Comparison of ENCODE assay signal across 22 mouse cellular contexts in genomic region chr4:100843119-100843518, GRCm38 (mm10).
DNase-seq lines count a peak whose midpoint lies in the region; ATAC-seq and TF ChIP-seq lines count a peak whose summit lies in the region.
"Had no signal": no experiment of that assay in that cellular context is flagged by ENCODE, and none has a peak within 500 bp of the region (broad histone marks: within the 10 kb centered on the region; RNA-seq: fewer than 3 reads in every experiment).

No protein-coding gene starts in this region.

- TF ChIP-seq CTCF in intestine, postnatal 0 days (IDR thresholded peaks at IDR 0.05; ENCODE audit: low read depth), result no peak

- no peak overlapping the region for H3K4me2 ChIP-seq in forebrain, embryonic 14.5 days (ENCODE audit: low read length)
- H3K4me2 ChIP-seq in intestine, postnatal 0 days (replicated peaks; ENCODE audit: low read depth), result no peak overlapping the region
- H3K4me2 ChIP-seq in intestine, embryonic 15.5 days (replicated peaks), result no peak overlapping the region
- peak overlapping the region; percentile 4; the same call in 1 of the 2 replicates for H3K4me2 ChIP-seq in midbrain, embryonic 14.5 days (ENCODE audit: low read length)
- H3K4me2 ChIP-seq: embryonic facial prominence, embryonic 12.5 days; forebrain, embryonic 12.5 days; heart, embryonic 11.5 days; heart, embryonic 15.5 days; hindbrain, embryonic 15.5 days had no signal

- no peak overlapping the region for H3K9ac ChIP-seq in forebrain, embryonic 14.5 days (ENCODE audit: low read length)
- no peak overlapping the region for H3K9ac ChIP-seq in intestine, postnatal 0 days (ENCODE audit: low read depth, low read length)
- H3K9ac ChIP-seq in intestine, embryonic 15.5 days, result no peak overlapping the region
- no peak overlapping the region for H3K9ac ChIP-seq in midbrain, embryonic 14.5 days (replicated peaks; ENCODE audit: low read length)
- H3K9ac ChIP-seq: embryonic facial prominence, embryonic 12.5 days; forebrain, embryonic 12.5 days; heart, embryonic 15.5 days; hindbrain, embryonic 15.5 days had no signal

- WGBS in forebrain, embryonic 14.5 days, result 17% methylated on average over 5 of the region's 5 CpGs
- 40% methylated on average over 5 of the region's 5 CpGs for WGBS in forebrain, embryonic 10.5 days
- 78% methylated on average over 5 of the region's 5 CpGs for WGBS in intestine, postnatal 0 days
- 83% methylated on average over 5 of the region's 5 CpGs for WGBS in intestine, embryonic 15.5 days
- WGBS in midbrain, embryonic 14.5 days, result 7% methylated on average over 5 of the region's 5 CpGs

- H3K4me1 ChIP-seq in forebrain, embryonic 14.5 days (ENCODE audit: control insufficient read depth, insufficient read depth, low read length), result peaks cover 6% of the 10 kb centered on the region
- H3K4me1 ChIP-seq in forebrain, embryonic 10.5 days, result peaks cover 45% of the 10 kb centered on the region
- no peaks in the 10 kb centered on the region; the same call in 1 of the 2 replicates for H3K4me1 ChIP-seq in intestine, postnatal 0 days (replicated peaks; ENCODE audit: control insufficient read depth, insufficient read depth, low read length)
- H3K4me1 ChIP-seq in intestine, embryonic 15.5 days (replicated peaks), result peaks cover 2% of the 10 kb centered on the region; the same call in 1 of the 2 replicates
- H3K4me1 ChIP-seq in midbrain, embryonic 14.5 days (ENCODE audit: control insufficient read depth, insufficient read depth, low read length), result peaks cover 24% of the 10 kb centered on the region

- no peaks in the 10 kb centered on the region for H3K36me3 ChIP-seq in forebrain, embryonic 14.5 days (ENCODE audit: control insufficient read depth, insufficient read depth, low read length)
- H3K36me3 ChIP-seq in forebrain, embryonic 10.5 days (replicated peaks), result 0 out of 2 replicates have a peak, but pooled peaks cover 3% of the 10 kb centered on the region
- no peaks in the 10 kb centered on the region for H3K36me3 ChIP-seq in intestine, postnatal 0 days (ENCODE audit: control insufficient read depth, insufficient read depth)
- no peaks in the 10 kb centered on the region for H3K36me3 ChIP-seq in intestine, embryonic 15.5 days
- no peaks in the 10 kb centered on the region for H3K36me3 ChIP-seq in midbrain, embryonic 14.5 days (ENCODE audit: control insufficient read depth, insufficient read depth, low read length)
- H3K36me3 ChIP-seq: embryonic facial prominence, embryonic 12.5 days; forebrain, embryonic 12.5 days; G1E; heart, embryonic 15.5 days; hindbrain, embryonic 15.5 days had no signal

- H3K27ac ChIP-seq in forebrain, embryonic 14.5 days (ENCODE audit: low read depth, low read length), result no peak overlapping the region
- no peak overlapping the region for H3K27ac ChIP-seq in forebrain, embryonic 10.5 days
- H3K27ac ChIP-seq in intestine, postnatal 0 days (ENCODE audit: low read depth, low read length), result 0 out of 2 replicates have a peak overlapping the region, but pooled peaks have one; percentile 4
- H3K27ac ChIP-seq in intestine, embryonic 15.5 days, result no peak overlapping the region
- H3K27ac ChIP-seq in midbrain, embryonic 14.5 days (replicated peaks; ENCODE audit: low read depth, low read length), result peak overlapping the region; percentile 47
- H3K27ac ChIP-seq: embryonic facial prominence, embryonic 12.5 days; forebrain, embryonic 12.5 days; heart, adult 2 months; heart, embryonic 15.5 days had no signal

- no peaks in the 10 kb centered on the region for H3K9me3 ChIP-seq in forebrain, embryonic 14.5 days (replicated peaks; ENCODE audit: control insufficient read depth, low read length)
- H3K9me3 ChIP-seq in forebrain, embryonic 10.5 days, result no peaks in the 10 kb centered on the region
- no peaks in the 10 kb centered on the region for H3K9me3 ChIP-seq in intestine, postnatal 0 days (ENCODE audit: control insufficient read depth)
- H3K9me3 ChIP-seq in intestine, embryonic 15.5 days, result no peaks in the 10 kb centered on the region
- no peaks in the 10 kb centered on the region for H3K9me3 ChIP-seq in midbrain, embryonic 14.5 days (ENCODE audit: control insufficient read depth, low read length)
- H3K9me3 ChIP-seq: embryonic facial prominence, embryonic 12.5 days; forebrain, embryonic 12.5 days; G1E; heart, embryonic 15.5 days; hindbrain, embryonic 15.5 days had no signal

- H3K4me3 ChIP-seq in forebrain, embryonic 14.5 days (ENCODE audit: low read depth, low read length), result no peak overlapping the region
- no peak overlapping the region for H3K4me3 ChIP-seq in forebrain, embryonic 10.5 days
- H3K4me3 ChIP-seq in intestine, postnatal 0 days (ENCODE audit: low read depth, low read length), result no peak overlapping the region
- H3K4me3 ChIP-seq in intestine, embryonic 15.5 days (replicated peaks), result no peak overlapping the region
- no peak overlapping the region for H3K4me3 ChIP-seq in midbrain, embryonic 14.5 days (replicated peaks; ENCODE audit: low read depth, low read length)
- H3K4me3 ChIP-seq: embryonic facial prominence, embryonic 12.5 days; forebrain, embryonic 12.5 days; heart, adult 2 months; heart, embryonic 15.5 days; hindbrain, embryonic 15.5 days had no signal

- H3K27me3 ChIP-seq in forebrain, embryonic 14.5 days (replicated peaks; ENCODE audit: control insufficient read depth, insufficient read depth, low read length), result no peaks in the 10 kb centered on the region
- H3K27me3 ChIP-seq in forebrain, embryonic 10.5 days (ENCODE audit: poor library complexity, severe bottlenecking), result no peaks in the 10 kb centered on the region
- H3K27me3 ChIP-seq in intestine, postnatal 0 days (replicated peaks; ENCODE audit: control insufficient read depth, insufficient read depth, low read length), result no peaks in the 10 kb centered on the region
- H3K27me3 ChIP-seq in intestine, embryonic 15.5 days (replicated peaks), result no peaks in the 10 kb centered on the region
- H3K27me3 ChIP-seq in midbrain, embryonic 14.5 days (ENCODE audit: control insufficient read depth, insufficient read depth, low read length), result no peaks in the 10 kb centered on the region
- H3K27me3 ChIP-seq: embryonic facial prominence, embryonic 12.5 days; forebrain, embryonic 12.5 days; heart, embryonic 15.5 days; hindbrain, embryonic 15.5 days had no signal

- DNase-seq in forebrain, embryonic 14.5 days (ENCODE audit: low spot score), result no peak
- DNase-seq in forebrain, embryonic 10.5 days (ENCODE audit: extremely low spot score, low spot score), result no peak
- peak; percentile 6 for DNase-seq in brain, adult 2 months (ENCODE audit: low read depth, low spot score)
- DNase-seq in midbrain, embryonic 14.5 days, result peak; percentile 66
- DNase-seq in layer of hippocampus, adult 9-11 months, result no peak
- DNase-seq: adrenal gland, postnatal 10 days; B cell, adult 2 months; cerebellum, adult 8-10 months; cerebellum, postnatal 25 days; gastrocnemius, postnatal 14 days; heart, adult 2 months; heart, postnatal 14 days had no signal

- 0 out of 2 replicates have a peak, but pooled peaks have one; percentile 40 for ATAC-seq in forebrain, embryonic 14.5 days
- ATAC-seq in intestine, postnatal 0 days, result no peak
- no peak for ATAC-seq in intestine, embryonic 15.5 days
- peak; percentile 78; the same call in 1 of the 2 replicates for ATAC-seq in midbrain, embryonic 14.5 days (ENCODE audit: low FRiP score, low TSS enrichment)
- no peak for ATAC-seq in activated CD4-positive, CD25-positive, alpha-beta regulatory T cell, adult 4 months
- ATAC-seq: CD4-positive, CD25-positive, alpha-beta regulatory T cell, adult 4 months had no signal

Comparison
In these comparisons a context has a peak if more than half of its experiments do, and no peak if none do; other contexts are left out.
1. H3K27ac ChIP-seq: peak in intestine, postnatal 0 days (single experiment) and midbrain, embryonic 14.5 days (single experiment); none in forebrain, embryonic 14.5 days (single experiment), forebrain, embryonic 10.5 days (single experiment) and intestine, embryonic 15.5 days (single experiment).
2. ATAC-seq: peak in forebrain, embryonic 14.5 days (single experiment) and midbrain, embryonic 14.5 days (single experiment); none in intestine, postnatal 0 days (single experiment), intestine, embryonic 15.5 days (single experiment) and activated CD4-positive, CD25-positive, alpha-beta regulatory T cell, adult 4 months (single experiment).
3. DNase-seq: peak in brain, adult 2 months (single experiment) and midbrain, embryonic 14.5 days (single experiment); none in forebrain, embryonic 14.5 days (single experiment), forebrain, embryonic 10.5 days (single experiment) and layer of hippocampus, adult 9-11 months (single experiment).